Mouse (Mus musculus) thymus, postnatal 0 days (tissue): ENCODE results near the gene Stx1b. TPM values are rescaled to one million over a fixed set of nuclear protein-coding genes. Genes with fewer than 3 reads are reported as not detected.

Experiments
- polyA plus RNA-seq: library from polyadenylated mRNA; unstranded; fragments of >200 nt; fragmentation: Nextera tagmentation; extraction: Ambion mirVana; gene quantifications from 2 replicates; pipeline ENCODE4 v1.2.1, GENCODE M21; 2015

Stx1b gene
- polyA plus RNA-seq, 1 experiment from 2014 or later: 0.49 TPM

Other genes with a start within 250 kb of the Stx1b start
- 2.8 and 3.5 TPM in 2 replicates for gene Ccdc189, start 236.0 kb downstream of the Stx1b start, polyA plus RNA-seq
- gene Rnf40, start 235.8 kb downstream of the Stx1b start, polyA plus RNA-seq: 42.5 and 44.3 TPM in 2 replicates
- gene Zfp629, start 208.8 kb downstream of the Stx1b start, polyA plus RNA-seq: 6.6 and 7.0 TPM in 2 replicates
- 98.1 and 112 TPM in 2 replicates for gene Bcl7c, start 115.6 kb downstream of the Stx1b start, polyA plus RNA-seq
- 13.1 and 13.5 TPM in 2 replicates for gene Ctf1, start 111.8 kb downstream of the Stx1b start, polyA plus RNA-seq
- gene Ctf2, start 92.4 kb downstream of the Stx1b start, polyA plus RNA-seq: 0.06 TPM in 1 of 2 replicates, not detected in the other
- gene Fbxl19, start 80.0 kb downstream of the Stx1b start, polyA plus RNA-seq: 1.6 and 1.7 TPM in 2 replicates
- gene Orai3, start 54.7 kb downstream of the Stx1b start, polyA plus RNA-seq: 16.1 TPM in 2 replicates
- 18.2 and 21.1 TPM in 2 replicates for gene Setd1a, start 47.9 kb downstream of the Stx1b start, polyA plus RNA-seq
- gene Gm49388, start 38.9 kb downstream of the Stx1b start, polyA plus RNA-seq: not detected in 2 replicates
- gene Hsd3b7, start 23.9 kb downstream of the Stx1b start, polyA plus RNA-seq: 8.7 and 10.4 TPM in 2 replicates
- 48.9 and 50.5 TPM in 2 replicates for gene Stx4a, start 255 bp downstream of the Stx1b start, polyA plus RNA-seq
- gene Zfp646, start 51.7 kb upstream of the Stx1b start, polyA plus RNA-seq: 12.9 and 13.8 TPM in 2 replicates
- 22.0 and 26.2 TPM in 2 replicates for gene Zfp668, start 52.3 kb upstream of the Stx1b start, polyA plus RNA-seq
- 0.39 and 0.57 TPM in 2 replicates for gene Prss53, start 66.4 kb upstream of the Stx1b start, polyA plus RNA-seq
- not detected in 2 replicates for gene Gm21974, start 70.9 kb upstream of the Stx1b start, polyA plus RNA-seq
- gene Vkorc1, start 71.1 kb upstream of the Stx1b start, polyA plus RNA-seq: 47.0 and 54.5 TPM in 2 replicates
- 80.5 and 87.0 TPM in 2 replicates for gene Bckdk, start 79.5 kb upstream of the Stx1b start, polyA plus RNA-seq
- gene Kat8, start 88.0 kb upstream of the Stx1b start, polyA plus RNA-seq: 40.7 and 43.0 TPM in 2 replicates
- gene Prss8, start 105.6 kb upstream of the Stx1b start, polyA plus RNA-seq: 2.9 and 3.3 TPM in 2 replicates
- gene Prss36, start 122.2 kb upstream of the Stx1b start, polyA plus RNA-seq: 7.8 and 11.1 TPM in 2 replicates
- gene Fus, start 142.9 kb upstream of the Stx1b start, polyA plus RNA-seq: 178 and 286 TPM in 2 replicates
- gene Pycard, start 169.3 kb upstream of the Stx1b start, polyA plus RNA-seq: 372 and 387 TPM in 2 replicates
- not detected in 2 replicates for gene Trim72, start 179.4 kb upstream of the Stx1b start, polyA plus RNA-seq
- gene Itgam, start 238.1 kb upstream of the Stx1b start, polyA plus RNA-seq: 1.2 and 1.4 TPM in 2 replicates
- not detected in 2 replicates for gene Gm49368, start 238.1 kb upstream of the Stx1b start, polyA plus RNA-seq